Mouse (Mus musculus) neutrophil, adult 59 days (primary cell): Measurements from ENCODE around the gene Mogat1. TPM values are rescaled to one million over a fixed set of nuclear protein-coding genes. Genes with fewer than 3 reads are reported as not detected.

ENCODE experiments used
- total RNA-seq, 2 experiments: library from RNA; stranded (reverse); gene quantifications; 1 replicate in 1 of 2; 2 replicates in 1 of 2; pipeline ENCODE4 v1.2.4; 2023

Mogat1 gene
- not detected for total RNA-seq

GRCm38 (mm10) chr1:78510862-78511261 lies at the start of gene Mogat1:
Gene Mogat1 (plus strand): TSS chr1:78510991.

GRCm38 (mm10) chr1:78488752-78489492 lies 21.9 kb upstream of the Mogat1 start, which contains the start of gene Farsb:
Gene Farsb (minus strand): TSS chr1:78488897.

GRCm38 (mm10) chr1:78511621-78512160 lies 900 bp downstream of the Mogat1 start, which contains the start of gene BC035947:
Gene BC035947 (minus strand): TSS chr1:78512158.

Other genes starting within 250 kb of the Mogat1 start
- gene Sgpp2, start 200.6 kb upstream of the Mogat1 start, total RNA-seq: not detected
- 10 to 100 TPM; 16.3 to 18.3 TPM for gene Farsb, start 22.1 kb upstream of the Mogat1 start, total RNA-seq
- not detected for gene BC035947, start 1.2 kb downstream of the Mogat1 start, total RNA-seq
- 1 to 10 TPM; 1.7 to 4.0 TPM for gene Acsl3, start 146.8 kb downstream of the Mogat1 start, total RNA-seq
- gene Utp14b, start 147.0 kb downstream of the Mogat1 start, total RNA-seq: 1 to 10 TPM; 4.7 to 5.4 TPM